Mouse (Mus musculus) embryo, embryonic 11 days (tissue): ENCODE data around the gene Spata16.
"Not testable (repeated sequence)": the region's sequence is repeated elsewhere in the genome, so short reads cannot be mapped to it uniquely, and the experiment has no call there.

Experiments used
- DNase-seq: peaks from one replicate; pipeline ENCODE4 v3.0.0-alpha.2; 2015

Gene Spata16

DNA sequence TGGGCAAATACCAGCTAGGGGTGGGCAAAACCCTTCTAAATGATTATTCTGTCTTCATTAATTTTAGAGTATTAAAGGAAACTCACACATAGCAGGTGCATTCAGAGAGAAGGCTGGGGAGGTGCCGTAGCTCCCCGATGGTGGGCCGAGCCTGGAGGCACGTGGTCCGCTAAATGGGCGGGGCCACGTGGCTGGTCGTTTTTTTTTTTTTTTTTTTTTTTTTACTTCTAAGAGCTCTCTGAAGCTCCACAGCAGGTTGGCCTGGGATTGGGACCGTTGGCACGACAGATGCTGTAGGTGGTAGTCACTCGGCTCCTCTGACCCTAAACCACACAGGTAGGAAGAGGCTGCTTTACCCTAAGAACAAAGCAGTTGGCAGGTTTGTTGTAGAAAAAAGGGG is at the start of gene Spata16:
Gene Spata16, plus strand, starts transcription at position 219 of the 400 bp plus-strand sequence.
- no peak for DNase-seq

DNA sequence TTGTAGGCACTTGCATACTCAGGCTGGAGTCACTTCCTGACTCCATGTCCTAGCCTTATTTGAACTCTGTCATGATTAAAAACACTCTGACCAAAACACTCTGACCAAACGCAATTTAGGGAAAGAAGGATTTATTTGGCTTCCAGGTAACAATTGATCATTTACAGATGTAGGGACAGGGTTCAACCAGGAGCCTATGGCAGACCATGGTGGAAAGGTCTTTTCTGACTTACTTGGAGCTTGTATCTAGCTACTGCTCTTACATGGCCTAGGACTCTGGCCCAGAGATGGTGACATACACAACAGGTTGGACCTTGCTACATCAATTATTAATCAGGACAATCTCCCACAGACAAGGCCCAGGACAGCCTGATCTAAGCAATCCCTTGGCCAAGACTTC is 32.6 kb upstream of the Spata16 start:
- no peak for DNase-seq

DNA sequence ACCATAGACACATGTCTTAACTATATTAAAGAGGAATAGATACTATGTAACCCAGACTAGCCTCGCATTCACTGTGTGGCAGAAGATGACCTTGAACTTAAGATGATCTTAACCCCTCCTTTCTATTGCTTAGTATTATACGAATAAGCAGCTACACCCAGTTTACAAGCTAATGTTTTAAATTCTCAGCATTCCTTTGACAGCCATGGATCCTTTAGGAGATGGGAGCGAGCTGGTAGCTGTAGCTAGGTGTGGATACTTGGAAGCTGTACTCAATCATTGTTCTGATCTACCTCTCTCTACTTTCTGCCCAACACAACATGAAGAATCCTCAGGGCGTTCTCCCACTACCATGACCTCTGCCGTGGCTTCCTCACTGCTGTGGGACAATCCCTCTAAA is 28.9 kb upstream of the Spata16 start:
- no peak for DNase-seq

DNA sequence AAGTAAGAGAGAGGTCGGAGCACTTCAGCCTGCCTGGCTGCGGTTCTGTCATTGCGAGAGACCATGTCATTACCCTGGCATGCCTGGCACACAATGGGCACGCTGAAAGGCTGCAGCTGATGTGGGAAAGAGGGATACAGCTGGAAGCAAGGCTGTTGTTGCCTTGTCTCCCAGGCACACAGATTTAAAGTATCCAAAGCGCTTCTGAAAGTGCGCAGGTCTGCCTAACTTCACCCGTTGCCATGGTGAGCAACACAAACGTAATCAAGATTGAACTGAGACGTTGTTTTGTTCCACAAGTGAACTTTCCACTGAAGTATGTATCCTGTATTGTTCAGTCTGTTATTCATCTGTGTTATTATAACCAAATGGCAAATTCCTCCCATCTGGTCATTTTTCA is 1.8 kb downstream of the Spata16 start:
- DNase-seq = peak; percentile 13

DNA sequence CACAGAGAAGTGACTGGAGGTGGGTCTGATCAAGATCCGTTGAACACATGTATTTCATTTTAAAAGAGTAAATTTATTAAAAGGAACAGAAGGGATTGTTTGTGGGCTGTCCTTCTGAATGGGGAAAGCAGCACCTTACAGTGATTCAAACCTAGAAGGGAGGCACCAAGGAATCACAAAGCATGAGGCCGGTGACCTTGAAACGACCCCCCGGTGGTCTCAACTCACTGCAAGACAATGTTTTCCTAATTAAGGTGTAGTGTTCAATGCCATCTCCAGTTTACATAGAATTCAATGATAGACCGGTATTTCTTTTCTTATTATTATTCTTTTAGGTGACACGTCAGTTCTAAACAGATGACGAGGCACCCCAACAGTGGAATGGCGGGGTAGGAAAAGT is 2.4 kb downstream of the Spata16 start:
- no peak for DNase-seq

DNA sequence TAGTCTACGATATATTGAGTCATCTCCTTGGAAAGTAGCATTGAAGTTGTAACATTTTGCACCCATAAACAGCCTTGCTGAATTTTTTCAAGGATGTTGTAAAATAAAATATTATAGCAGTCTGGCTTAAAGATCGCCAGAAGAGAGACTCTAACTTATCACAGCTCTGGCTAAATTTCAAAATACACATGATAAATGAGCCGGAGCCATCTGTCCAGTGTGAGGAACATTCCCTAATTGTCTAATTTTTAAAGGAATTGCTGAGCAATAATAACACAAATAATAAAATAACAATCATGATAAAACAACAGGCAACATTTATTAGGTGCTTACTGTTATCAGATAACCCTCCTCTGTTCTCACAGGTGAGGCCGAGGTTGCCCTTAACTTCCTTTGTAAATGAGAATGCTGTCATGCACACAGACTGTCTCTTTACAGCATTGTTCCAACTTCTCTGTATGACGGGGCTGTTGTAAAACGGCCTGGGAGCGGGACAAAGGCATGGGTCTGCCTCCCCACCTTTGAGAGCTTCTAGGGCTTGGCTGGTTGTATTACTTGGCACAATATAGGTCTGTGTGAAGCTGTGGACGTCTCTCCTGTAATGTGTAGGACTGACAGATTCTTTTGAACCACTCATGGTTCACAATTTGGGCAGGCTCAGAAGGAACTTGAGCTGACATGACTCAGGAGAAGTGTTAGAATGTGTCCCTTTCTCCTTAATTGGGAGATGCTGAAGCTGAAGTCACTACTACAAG is 3.1 kb downstream of the Spata16 start:
- DNase-seq = peak; percentile 1

DNA sequence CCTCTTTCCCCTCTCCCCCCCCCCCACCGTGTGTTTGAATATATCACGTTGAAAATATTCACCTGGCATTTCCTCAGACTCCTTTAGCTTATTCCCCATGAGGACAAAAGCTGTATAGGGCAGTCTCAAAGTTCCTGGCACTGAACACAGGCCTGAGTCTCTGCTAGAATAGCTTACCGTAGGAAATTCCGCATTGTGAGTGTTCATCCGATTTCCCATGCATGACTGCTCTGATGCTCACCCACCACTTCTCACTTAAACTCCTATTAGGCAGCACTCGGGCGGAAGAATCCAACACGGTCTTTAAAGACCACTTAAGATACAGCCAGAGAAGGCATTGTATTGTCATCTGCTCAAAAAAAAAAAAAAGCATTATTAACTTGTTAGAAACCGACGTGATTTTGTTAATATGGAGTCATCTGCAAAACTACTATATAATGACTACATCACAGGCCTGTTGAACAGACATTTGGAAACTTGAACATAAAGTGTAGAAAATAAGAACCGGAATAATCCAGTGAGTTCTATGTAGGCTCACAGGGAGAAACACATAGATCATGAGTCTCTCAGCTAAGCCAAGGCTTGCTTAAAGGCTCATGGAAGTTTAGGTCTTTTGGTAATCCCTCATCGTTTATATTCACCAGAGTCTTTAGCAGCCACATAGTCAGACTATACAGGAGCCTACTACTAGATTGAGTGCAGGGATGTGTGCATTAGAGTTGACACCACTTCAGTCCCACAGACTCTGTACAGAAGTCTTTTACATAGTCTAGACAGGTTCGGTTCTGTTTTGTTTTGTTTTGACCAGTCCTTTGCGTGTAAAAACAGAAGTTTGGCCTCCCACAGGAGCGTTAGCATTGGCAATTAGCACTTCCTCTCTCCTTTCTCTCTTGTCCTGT is 4.2 kb downstream of the Spata16 start:
- DNase-seq = peak; percentile 68

DNA sequence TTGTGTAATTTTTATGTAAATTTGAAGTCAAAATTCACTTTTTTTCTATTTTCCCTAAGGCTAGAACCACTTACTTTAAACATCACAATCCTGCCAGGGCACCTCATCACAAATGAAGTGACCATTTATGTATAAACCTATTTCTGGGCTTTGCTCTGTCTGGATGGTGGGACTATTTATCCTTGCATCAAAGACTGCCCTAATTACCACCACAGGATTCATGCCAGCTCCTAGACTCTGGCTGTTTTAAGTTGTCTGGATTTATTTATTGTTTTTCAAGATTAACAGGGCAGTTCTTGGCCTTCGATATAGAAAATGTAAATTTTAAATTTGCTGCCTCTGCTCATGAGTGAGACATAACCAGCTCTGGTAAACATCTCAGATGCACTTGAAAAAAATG is 6.7 kb downstream of the Spata16 start:
- no peak for DNase-seq

DNA sequence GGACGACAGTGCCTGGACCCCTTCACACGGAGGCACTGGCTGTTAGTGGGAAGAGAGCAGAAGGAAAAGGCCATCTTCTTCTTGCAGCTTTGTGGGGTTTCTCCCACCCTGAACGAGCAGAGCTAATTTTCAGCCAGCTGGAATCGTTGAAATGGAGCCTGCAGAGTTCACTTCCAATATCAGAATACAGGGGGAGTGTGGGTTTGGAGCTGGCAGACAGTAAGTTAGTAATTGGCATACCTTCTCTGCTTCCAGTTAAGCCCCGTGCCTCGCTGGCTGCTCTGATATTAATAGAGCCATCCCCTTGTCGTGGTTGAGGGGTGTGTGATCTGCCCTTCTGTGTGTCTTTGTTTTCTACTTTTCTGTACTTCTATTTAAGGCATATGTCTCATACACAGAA is 9.4 kb downstream of the Spata16 start:
- no peak for DNase-seq

DNA sequence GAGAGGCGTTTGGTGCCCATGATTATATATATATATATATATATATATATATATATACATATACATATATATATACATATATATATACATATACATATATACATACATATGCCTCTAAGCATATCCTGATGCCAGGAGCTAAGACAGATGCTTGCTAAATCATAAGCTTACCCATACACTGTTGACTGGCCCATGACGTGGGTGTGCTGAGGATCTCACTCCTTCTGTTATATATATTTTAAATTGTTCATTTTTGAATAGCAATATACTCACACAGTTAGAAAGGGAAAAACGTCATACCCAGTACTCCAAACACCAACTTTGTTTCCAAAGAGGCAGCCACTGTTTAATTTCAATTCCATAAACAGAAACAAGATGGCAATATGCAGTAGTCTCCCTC is 48.4 kb downstream of the Spata16 start:
- no peak for DNase-seq

DNA sequence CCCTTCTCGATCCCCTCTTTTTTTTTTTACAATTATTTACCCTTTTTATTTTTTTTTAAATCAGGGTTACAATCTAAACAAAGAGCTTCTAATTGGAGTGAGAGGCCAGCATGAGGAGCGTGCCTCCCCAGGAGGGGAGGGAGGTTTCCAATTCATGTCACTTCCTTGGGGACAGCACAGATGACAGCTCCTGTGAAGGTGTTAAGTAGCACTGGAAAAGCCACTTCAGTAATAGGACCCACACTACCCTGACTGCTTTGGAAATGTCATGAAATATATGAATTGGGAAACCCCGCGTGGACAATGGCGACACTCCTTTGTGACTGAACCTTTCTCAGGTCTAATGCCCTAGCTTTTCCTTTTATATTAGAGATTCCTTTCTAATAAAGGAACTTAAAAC is 72.1 kb downstream of the Spata16 start:
- not testable (repeated sequence) for DNase-seq

DNA sequence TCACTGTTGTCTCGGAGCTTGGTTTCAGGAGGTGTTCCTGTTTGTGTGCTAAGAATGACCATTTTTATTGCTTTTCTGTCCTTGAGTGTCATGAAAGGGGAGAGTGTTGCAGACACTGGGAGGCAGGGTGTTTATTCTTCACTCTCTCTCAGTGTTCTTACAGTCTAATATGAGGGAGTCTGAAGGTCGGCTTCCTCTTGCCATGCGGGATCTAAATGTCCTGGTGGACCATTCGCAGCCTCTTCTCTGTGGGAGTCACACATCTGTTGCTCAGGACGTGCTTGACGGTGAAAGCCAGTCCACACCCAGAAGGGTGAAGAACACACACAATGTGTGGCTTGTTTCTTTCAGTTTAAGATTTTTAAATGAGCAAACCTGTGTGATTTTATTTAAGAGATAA is 90.1 kb downstream of the Spata16 start:
- DNase-seq = no peak

DNA sequence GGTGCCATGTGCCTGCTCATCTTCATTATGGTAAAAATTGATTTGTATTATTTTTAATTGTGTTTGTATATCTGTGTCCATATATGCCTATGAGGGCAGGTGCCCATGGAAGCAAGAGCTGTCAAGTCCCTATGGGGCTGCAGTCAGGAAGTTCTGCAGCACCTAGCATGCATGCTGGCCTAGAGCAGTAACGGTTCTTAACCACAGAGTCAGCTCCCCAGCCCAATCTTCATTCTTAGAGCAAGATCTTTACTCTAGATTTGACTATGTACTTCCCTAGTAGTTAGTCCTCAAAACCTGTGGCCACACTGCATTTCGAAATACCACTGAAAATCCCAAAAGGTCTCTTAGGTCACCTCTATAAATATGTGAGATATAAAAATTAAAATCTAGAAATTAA is 113.1 kb downstream of the Spata16 start:
- DNase-seq = no peak

DNA sequence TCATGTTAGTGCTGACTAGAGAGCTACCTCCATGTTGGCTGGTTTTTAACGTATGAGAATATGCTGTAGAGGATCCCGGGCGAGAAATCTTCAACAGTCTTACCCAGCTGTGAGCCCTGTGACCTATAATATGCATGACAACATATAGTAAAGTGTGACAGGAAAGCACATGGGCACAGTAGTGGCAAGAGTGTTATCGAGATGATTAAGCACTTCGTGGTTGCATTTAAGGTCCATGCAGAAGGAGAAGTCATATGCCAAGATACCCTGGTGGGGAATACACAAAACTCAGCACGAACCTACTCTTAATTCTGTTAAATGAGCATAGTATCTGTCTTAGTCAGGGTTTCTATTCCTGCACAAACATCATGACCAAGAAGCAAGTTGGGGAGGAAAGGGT is 115.0 kb downstream of the Spata16 start:
- DNase-seq = no peak

DNA sequence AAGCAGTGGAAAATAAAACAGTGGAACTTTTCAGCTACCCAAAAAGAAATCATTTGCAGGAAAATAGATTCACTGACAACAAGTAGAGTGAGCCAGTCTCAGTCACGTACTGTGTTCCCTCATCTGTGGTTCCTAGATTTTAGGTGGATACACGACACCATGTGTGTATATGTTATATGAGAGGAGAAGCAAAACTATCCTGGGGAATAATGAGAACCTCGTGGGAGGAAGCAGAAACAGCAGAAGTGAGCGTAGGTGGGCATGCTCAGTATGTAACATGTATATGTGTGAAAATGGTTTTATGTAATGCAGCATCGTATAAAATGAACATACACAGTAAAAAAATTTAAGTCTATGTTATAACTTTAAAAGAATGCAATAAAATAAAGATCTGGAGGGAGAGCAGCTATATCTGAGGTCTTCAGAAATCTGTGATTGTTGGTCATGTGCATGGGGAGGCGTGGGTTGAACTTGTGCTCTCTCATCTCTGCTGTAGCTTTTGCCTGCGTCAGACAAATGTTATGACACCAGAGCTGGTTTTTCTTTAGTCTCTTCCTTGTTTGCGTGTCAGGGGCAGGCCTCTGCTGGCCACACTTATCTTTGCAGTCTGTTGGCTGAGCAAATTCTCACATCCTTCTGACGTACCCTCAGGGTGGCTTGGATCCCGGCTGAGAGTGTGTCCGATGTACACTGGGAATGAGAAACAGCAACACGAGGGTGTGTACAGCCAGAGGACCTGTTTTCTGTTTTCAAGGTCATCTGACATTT is 156.1 kb downstream of the Spata16 start:
- DNase-seq = peak; percentile 7

DNA sequence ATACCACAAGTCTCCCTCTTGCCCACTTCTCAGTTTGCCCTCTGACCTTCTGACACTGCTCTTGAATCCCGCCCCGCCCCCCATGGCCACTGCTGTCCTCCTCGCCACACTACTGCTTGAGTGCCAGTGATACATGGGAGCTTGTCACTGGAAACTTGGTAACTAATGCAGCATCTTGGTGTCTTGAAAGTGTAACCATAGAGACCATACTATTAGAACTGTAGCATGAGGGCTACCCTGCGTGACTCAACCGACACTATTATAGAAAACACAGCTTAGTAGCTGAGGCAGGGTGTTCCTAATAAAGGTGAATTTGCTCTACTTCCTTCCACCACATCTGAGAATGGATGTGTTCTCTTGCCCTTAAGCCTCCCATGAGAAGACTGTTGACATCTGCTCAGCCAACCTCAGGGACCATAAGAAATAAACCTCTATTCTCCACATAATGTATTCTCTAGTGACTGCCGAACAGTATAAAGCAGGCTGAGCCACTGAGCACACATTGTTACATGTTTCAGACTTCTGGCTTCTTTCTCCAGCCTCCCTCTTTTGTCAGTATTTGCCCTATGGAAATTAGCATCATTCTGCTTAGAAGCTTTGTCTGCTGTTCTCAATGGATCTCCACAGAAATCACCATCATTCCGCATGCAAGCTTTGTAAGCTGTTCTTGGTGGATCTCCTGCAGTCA is 158.6 kb downstream of the Spata16 start:
- peak; percentile 10 for DNase-seq

DNA sequence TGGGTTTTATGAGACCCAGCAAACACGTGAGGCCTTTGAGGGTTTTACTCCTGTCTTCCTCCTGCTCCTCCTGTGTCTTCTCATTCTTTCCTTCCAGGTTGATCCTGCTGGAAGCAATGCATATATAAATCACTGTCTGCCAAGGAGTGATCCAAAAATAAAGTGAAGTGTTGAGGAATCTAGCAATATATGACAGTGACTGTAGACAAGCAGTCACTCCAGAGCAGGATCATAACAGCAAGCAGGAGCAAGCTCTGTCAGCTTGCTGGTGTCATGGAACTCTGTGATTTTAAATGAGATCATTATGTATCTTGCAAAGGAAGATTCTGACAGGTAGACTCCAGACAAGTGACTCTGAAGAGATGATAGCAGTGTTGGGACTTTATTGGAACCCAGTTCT is 159.5 kb downstream of the Spata16 start:
- no peak for DNase-seq

DNA sequence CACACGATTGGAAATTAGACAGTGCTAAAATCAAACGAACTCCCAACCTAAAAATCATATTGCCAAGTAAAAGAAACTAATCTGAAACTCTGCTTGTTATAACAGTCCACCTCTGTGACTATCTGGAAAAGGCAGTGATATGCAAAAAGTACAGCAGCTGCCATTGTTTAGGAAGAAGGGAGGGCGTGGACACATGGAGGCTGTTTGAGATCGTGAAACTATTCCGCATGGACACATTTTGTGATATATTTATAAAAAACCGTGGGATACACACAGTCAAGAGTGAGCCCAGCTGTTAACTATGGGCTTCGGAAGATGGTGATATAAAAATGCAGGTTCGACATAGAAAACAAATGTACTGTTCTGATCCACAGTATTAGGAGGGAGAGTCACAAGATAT is 176.9 kb downstream of the Spata16 start:
- DNase-seq = no peak

DNA sequence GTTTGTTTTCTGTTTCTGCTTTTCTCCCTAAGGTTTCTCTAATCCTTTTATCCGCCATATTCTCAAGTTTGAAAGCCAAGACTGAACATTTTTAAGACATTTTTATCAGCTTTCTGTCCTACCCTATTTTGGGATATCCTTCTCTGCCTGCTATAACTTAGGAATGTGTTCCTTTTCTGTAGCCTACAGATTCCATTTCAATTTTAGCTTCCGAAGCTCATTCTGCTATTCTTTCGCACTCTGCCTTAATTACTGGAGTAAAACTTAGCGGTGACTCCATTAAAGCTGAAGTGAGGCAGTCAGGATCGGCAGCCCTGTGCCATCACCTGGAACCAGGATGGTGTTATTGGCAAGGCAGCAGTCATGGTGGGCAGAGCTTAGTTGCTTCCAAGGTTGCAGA is 178.3 kb downstream of the Spata16 start:
- DNase-seq = no peak

DNA sequence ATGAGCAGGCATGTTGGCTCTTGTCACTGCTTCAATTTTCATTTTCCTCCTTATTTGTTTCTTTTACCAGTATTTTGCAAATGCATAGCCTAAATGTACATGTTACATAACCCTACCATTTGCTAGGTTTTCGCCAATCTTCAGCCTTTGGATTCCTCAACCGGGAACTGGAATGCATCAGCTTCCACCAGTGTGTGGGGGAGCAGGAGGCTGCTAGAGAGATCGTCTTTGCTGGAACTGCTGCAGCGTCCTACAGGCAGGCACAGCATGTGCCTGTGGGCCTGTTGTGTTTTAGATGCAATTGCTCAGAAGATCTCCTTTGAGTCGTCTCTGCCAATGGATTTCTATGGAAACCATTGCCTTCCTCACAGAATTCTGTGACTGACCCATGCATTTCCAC is 182.0 kb downstream of the Spata16 start:
- DNase-seq = no peak

DNA sequence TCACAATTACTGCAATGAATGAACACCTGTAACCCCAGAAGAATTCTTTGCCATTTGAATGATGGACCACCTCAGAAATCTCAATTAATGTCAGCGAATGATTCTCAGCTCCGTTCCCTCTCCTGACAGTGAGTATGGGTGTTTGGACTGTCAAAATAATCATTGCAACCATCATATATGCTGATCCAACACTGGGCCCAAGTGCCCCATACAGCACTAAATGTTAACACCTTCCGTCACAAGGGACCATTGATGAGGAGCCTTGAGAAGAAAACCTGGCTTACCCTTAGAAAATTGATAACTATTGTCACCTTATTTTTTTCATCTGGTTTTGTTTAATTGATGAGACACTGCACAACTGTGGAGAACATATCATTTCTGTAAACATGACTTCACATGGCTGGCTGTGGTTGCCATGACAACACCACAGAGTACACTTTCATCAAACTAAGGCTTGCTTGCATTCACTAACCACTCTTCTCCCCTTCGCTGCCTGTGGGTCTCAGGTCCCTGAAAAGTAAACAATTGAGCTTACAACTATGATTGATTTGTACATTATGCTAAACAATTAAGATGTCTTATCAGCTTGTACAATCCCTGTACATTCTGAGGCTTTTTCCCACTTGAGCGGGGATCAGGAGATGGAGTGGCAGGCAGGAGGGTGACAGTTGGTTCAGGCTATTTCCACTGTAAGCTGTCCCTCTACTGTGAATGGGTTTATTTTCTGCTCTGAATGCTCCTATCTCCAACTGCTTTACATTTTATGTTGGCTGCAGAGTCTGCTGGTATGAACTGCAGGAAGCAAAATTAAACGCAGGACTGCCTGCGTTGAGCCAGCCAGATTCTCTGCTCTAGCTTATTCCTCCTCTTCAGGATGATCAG is 189.8 kb downstream of the Spata16 start:
- DNase-seq = no peak

DNA sequence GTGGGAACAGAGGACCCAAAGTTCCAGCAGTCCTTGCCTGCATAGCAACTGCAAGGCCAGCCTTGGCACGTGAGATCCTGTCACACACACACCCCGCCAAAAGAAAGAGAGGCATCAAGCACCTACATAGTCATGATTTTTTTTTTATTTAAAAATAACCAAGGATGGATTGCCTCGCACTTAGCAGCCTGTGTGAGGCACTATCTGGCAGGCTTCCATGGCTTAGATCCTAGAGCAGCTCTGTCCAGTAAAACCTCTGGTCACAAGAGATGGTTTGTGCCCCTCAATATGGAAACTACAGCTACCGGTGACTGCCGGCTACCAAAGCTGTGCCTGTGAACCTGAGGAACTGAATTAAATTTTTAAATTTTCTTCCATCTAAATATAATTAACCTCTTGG is 195.5 kb downstream of the Spata16 start:
- no peak for DNase-seq
